Mouse (Mus musculus): ENCODE data around the gene Tepsin.
A peak's percentile ranks its signal among the peaks of the same experiment; 100 is the strongest.

- TF ChIP-seq POLR2A (IDR thresholded peaks at IDR 0.05; ENCODE audit: insufficient read length, low read depth): no peak
- no peak for TF ChIP-seq E2F4 (IDR thresholded peaks at IDR 0.05; ENCODE audit: insufficient read depth)
- TF ChIP-seq TCF12 (IDR thresholded peaks at IDR 0.05; ENCODE audit: insufficient read depth, poor library complexity, severe bottlenecking): no peak
- no peak for TF ChIP-seq MAX (IDR thresholded peaks at IDR 0.05; ENCODE audit: low read depth)
- TF ChIP-seq MYOG (IDR thresholded peaks at IDR 0.05; ENCODE audit: control insufficient read depth in 1 of 3, insufficient read depth in 1 of 3, insufficient read length in 2 of 3, low read depth in 2 of 3): peak; percentile 14 to 81 (median 31)
- no peak for TF ChIP-seq SRF (IDR thresholded peaks at IDR 0.05; ENCODE audit: control insufficient read depth, insufficient read length, low read depth)
Measured at GRCm38 (mm10) chr11:120051124-120051811, 47.3 kb downstream of the Tepsin start.

Data from myocyte (in vitro differentiated cells).